Mouse (Mus musculus): ENCODE measurements at regions not wholly inside any gene's neighbourhood (a gene's known extent, or its start where the extent isn't known, plus 50 kb on each side); places are given as distances from the start of the nearest gene placed in this dataset.

DNA sequence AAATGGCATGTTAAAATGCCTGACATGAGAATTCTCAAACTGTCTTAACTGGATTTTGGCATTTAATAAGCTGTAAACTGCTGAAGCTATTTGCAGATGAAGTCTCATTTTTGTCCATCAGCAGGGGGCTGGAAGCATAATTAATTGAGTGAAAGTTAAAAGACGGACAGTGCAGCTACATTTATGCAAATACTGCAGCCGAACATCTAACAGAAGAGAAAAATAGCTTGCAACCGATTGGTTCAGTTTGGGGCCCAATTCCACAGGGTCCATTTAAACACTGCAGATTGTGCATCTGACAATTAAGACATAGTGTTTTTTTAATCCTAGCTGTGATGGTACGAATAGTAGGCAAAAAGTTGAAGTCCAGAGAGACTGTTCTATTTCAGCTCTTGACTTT, 774.2 kb upstream of the Klhl1 start:
- TF ChIP-seq POLR2A (IDR thresholded peaks at IDR 0.05; ENCODE audit: extremely low read depth, insufficient read depth, low read length): no peak
- no peak for TF ChIP-seq CTCF (IDR thresholded peaks at IDR 0.05; ENCODE audit: low read depth, low read length)
